Mouse (Mus musculus) kidney, adult 10 weeks (tissue): ENCODE measurements around the gene BC117090. TPM values are rescaled to one million over a fixed set of nuclear protein-coding genes. Genes with fewer than 3 reads are reported as not detected.

Experiments used
- polyA plus RNA-seq: library from polyadenylated mRNA; stranded (reverse); fragments of 350-450 nt; fragmentation: Illumina TruSeq; extraction: RNeasy Lipid Tissue Mini Kit (QIAGEN cat#74804); gene quantifications from one replicate; pipeline ENCODE4 v1.2.3, GENCODE M21; 2014; ENCODE audit warnings: low read depth, low replicate concordance

Gene BC117090
- not detected for polyA plus RNA-seq

GRCm38 (mm10) chr16:36334232-36334631 is at the start of gene BC117090:
BC117090 (minus strand) TSS chr16:36334332.

GRCm38 (mm10) chr16:36367648-36368047 is 33.5 kb upstream of the BC117090 start, which contains the start of gene BC100530:
BC100530 (minus strand) TSS chr16:36367748.

DNA sequence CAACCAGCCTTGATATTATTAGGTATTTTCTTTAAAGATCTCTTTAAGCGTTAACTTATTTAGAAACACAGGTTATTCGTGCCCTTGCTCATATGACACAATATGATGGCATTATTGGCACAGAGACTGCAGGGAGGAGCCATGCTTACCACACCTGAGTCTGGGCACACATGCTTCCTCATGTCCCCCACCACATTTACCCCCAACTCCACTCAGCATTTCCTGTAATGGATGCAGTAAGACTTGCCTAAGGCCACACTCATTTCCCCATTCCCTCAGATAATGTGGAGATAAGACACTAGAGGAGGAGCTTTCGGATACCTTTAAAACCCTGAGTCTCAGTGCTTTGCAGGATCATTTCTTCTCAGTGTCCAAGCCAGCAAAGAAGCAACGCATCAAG is 57.3 kb downstream of the BC117090 start, which contains the start of gene Stfa1:
TSS of gene Stfa1 (plus strand) at position 156 of the 400 bp plus-strand sequence.

Other genes starting within 250 kb of the BC117090 start
- not detected for gene Csta1, start 203.1 kb downstream of the BC117090 start, polyA plus RNA-seq
- gene Stfa2l1, start 177.5 kb downstream of the BC117090 start, polyA plus RNA-seq, result not detected
- not detected for gene Gm5483, start 150.1 kb downstream of the BC117090 start, polyA plus RNA-seq
- not detected for gene Gm5416, start 123.9 kb downstream of the BC117090 start, polyA plus RNA-seq
- not detected for gene 2010005H15Rik, start 112.9 kb downstream of the BC117090 start, polyA plus RNA-seq
- not detected for gene Stfa1, start 57.4 kb downstream of the BC117090 start, polyA plus RNA-seq
- not detected for gene BC100530, start 33.4 kb upstream of the BC117090 start, polyA plus RNA-seq
- gene Stfa2, start 74.1 kb upstream of the BC117090 start, polyA plus RNA-seq, result not detected
- not detected for gene Stfa3, start 121.1 kb upstream of the BC117090 start, polyA plus RNA-seq
- 18.2 TPM for gene Casr, start 227.8 kb upstream of the BC117090 start, polyA plus RNA-seq